Mouse (Mus musculus): ENCODE measurements around the gene Olfr31. TPM values are rescaled to one million over a fixed set of nuclear protein-coding genes. Genes with fewer than 3 reads are reported as not detected.

The Olfr31 gene
- polyA plus RNA-seq, 1 experiment from 2014 or later = not detected

Other genes with a start within 250 kb of the Olfr31 start
- gene Psmd6, start 201.8 kb upstream of the Olfr31 start, polyA plus RNA-seq (2015; fragmentation: Nextera tagmentation; extraction: Ambion mirVana) = 235 and 255 TPM in 2 replicates
- gene Olfr720, start 136.0 kb upstream of the Olfr31 start, polyA plus RNA-seq (2015; fragmentation: Nextera tagmentation; extraction: Ambion mirVana) = not detected in 2 replicates
- 4.9 and 5.5 TPM in 2 replicates for gene Il3ra, start 23.4 kb downstream of the Olfr31 start, polyA plus RNA-seq (2015; fragmentation: Nextera tagmentation; extraction: Ambion mirVana)
- not detected in 2 replicates for gene Olfr721-ps1, start 78.5 kb downstream of the Olfr31 start, polyA plus RNA-seq (2015; fragmentation: Nextera tagmentation; extraction: Ambion mirVana)